Mouse (Mus musculus): ENCODE measurements around the gene Adh5. TPM values are rescaled to one million over a fixed set of nuclear protein-coding genes. Genes with fewer than 3 reads are reported as not detected.
"Not testable (repeated sequence)": the region's sequence is repeated elsewhere in the genome, so short reads cannot be mapped to it uniquely, and the experiment has no call there.

Adh5 gene
- total RNA-seq, 2 experiments from 2014 or later, result 65.5 to 69.2 TPM

GRCm38 (mm10) chr3:138454234-138454633, 11.3 kb downstream of the Adh5 start:
- DNase-seq, result no peak
- intact Hi-C loops (cut with DNase I; ENCODE audit: low total_unique reads), result no loop called here

DNA sequence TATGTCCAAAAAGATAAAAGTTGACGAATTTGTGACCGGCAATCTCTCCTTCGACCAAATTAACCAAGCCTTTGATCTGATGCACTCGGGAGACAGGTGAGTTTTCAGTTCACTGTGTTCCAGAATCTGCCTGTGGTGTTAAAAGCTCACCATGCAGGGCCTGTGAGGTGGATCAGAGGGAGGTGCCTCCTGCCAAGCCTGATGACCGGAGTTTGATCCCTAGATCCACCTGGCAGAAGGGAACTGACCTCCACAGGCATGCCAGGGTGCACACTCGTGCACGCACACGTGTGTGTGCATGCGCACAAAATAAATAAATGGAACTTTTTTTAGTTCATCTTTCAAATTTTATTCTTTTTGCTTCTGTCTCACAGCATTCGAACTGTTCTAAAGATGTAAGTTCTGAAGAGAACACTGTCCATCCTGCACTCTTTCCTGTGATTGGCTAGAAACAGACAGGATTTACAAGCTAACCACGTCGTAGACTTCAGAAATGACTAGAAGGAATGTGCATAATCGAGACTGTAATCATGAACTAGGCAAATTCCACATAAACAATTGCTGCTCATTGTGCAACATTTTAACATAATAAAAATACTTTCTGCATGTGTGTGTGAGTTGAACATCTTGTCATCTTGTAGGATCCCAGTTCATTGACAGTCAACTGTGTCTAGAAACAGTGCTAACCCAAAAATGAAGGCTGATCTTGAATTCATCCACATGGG, 12.0 kb downstream of the Adh5 start:
- no peak for DNase-seq
- intact Hi-C loops (cut with DNase I; ENCODE audit: low total_unique reads), result no loop called here

DNA sequence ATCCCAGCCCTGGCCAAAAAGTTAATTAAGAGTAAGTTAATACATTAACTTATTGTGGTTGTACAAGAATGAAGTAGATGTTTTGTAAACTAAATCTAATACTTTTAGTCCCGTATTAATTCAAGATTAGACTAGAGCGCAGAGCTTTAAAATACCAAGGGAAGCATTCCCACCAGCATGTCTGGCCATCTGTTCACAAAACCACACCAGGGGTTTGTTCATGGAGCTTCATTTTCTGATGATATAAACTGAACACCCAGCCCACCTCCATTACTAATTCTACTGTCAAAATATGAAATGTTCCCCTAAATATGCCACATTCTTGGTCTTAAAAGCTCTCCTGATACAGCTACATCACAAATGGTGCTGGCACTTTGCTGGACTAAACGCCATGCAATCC, 15.5 kb downstream of the Adh5 start:
- intact Hi-C loops (cut with DNase I; ENCODE audit: low total_unique reads), result no loop called here
- DNase-seq, result no peak

- intact Hi-C loops (cut with DNase I; ENCODE audit: low total_unique reads), result no loop called here
- DNase-seq, result peak; percentile 14
Observed at GRCm38 (mm10) chr3:138460260-138460659, 17.4 kb downstream of the Adh5 start.

DNA sequence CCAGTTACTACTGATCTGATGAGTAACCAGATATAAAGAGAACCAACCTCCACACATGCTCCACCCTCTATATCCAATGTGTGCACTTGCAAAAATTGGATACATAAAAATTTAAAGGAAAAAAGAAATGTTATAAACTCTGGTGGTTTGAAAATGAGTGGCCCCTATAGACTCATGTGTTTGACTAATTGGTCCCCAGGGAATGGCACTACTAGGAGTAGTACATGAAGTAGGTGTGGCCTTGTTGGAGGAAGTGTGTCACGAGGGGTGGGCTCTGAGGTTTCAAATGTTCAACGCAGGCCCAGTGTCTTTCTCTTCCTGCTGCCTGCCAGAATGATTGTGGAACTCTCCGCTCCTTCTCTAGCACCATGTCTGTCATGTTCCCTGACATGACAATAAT, 18.9 kb downstream of the Adh5 start:
- intact Hi-C loops (cut with DNase I; ENCODE audit: low total_unique reads), result no loop called here
- no peak for DNase-seq

DNA sequence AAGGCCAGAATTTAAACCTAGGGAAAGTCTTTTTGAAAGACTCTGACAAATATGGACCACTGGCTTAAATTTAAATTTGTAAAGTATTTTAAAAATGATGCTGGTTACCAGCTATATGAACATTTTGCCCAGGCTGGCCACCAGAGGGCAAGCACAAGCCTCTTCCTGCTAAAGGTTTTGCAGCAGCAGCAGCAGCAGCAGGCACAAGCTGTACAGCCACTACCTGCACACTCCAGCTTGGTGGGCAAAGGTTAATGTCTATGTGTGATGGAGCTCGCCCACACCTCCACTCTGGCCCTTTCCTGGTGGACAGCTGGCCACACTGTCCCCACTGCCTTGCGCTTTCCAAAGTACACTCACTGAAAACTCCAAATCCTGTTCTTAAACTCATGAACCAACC, 20.2 kb downstream of the Adh5 start:
- no peak for DNase-seq
- intact Hi-C loops (cut with DNase I; ENCODE audit: low total_unique reads), result no loop called here

- no peak for DNase-seq
- intact Hi-C loops (cut with DNase I; ENCODE audit: low total_unique reads), result no loop called here
Observed at GRCm38 (mm10) chr3:138463807-138464206, 20.9 kb downstream of the Adh5 start.

- DNase-seq, result no peak
- intact Hi-C loops (cut with DNase I; ENCODE audit: low total_unique reads), result no loop called here
Observed at GRCm38 (mm10) chr3:138464573-138465147, 21.8 kb downstream of the Adh5 start.

- DNase-seq; intact Hi-C loops (cut with DNase I; ENCODE audit: low total_unique reads): not testable (repeated sequence)
Observed at GRCm38 (mm10) chr3:138466656-138467055, 23.8 kb downstream of the Adh5 start.

DNA sequence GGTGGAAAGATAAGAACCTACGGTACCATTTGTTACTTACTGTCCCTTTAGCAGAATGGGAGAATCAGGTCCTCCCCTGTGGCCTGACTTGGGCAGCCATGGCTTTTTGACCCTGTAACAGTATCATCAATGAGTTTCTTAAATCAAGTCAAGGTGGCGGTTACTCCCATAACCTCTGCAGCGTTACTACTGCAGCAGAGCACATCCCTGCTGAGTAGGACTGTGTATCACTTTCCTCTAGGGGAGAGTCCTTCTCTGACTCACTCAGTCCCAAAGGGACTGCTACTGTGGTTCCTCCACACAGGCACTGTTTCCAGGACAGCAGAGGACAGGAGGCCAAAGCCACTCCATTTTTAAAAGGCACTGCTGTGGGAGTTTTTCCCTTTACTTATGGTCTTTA, 28.2 kb downstream of the Adh5 start:
- intact Hi-C loops (cut with DNase I; ENCODE audit: low total_unique reads), result no loop called here
- DNase-seq, result no peak

DNA sequence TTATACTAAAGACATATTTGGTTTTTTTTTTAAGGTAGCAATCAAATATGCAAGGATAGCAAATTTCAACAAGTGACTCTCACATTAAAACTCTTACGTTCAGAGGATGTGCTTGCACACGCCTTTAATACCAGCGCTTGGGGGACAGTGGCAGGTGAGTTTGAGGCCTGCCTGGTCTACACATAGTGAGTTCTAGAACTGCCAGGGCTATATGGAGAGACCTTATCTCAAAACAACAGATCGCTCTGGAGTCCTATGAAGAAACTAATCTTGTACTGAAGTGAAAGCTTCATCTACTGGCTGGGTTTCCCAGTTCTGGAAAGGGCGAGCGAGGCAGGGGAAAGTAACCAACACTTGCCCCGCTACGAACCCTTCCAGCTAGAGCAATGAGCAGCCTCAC, 36.6 kb downstream of the Adh5 start:
- DNase-seq, result no peak
- intact Hi-C loops (cut with DNase I; ENCODE audit: low total_unique reads), result no loop called here

DNA sequence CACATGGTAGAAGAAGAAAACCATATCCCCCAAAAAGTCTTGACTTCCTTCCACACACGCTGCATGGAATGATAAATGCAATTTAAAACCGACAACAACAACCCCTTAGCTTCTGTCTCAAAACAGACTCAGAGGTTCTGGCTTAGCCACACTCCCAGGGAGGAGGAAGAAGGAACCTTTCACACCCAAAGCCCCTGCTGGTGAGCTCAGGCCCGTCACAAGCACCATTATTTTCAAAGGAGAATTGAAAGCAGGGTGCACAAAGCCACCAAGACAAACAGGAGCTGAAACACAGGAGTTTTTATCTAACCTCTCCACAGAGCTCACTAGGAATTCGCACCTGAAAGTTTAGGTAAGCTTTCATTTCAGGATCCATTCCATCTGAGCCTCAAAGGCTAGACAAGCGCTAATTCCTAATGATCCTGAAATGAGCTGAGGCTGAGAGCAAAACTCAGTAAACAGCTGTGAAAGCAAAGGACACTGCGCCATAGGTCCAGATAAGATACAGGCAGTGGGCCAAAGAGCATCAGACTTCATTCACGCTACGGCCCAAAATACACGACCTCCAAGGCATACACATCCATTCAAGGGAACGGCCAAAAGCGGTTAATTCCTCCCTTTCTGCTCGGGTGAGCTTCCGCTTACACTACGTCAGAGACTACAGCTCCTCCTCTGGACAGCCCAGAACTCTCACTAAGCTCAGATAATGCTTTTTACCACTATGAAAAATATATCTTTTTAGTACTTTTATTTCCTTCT, 38.8 kb downstream of the Adh5 start:
- DNase-seq, result no peak
- intact Hi-C loops (cut with DNase I; ENCODE audit: low total_unique reads), result no loop called here

GRCm38 (mm10) chr3:138483240-138483639, 40.3 kb downstream of the Adh5 start:
- DNase-seq, result no peak
- intact Hi-C loops (cut with DNase I; ENCODE audit: low total_unique reads), result no loop called here

GRCm38 (mm10) chr3:138488584-138489326, 45.9 kb downstream of the Adh5 start:
- intact Hi-C loops (cut with DNase I; ENCODE audit: low total_unique reads), result no loop called here
- peak; percentile 48 for DNase-seq

GRCm38 (mm10) chr3:138489327-138490033, 46.6 kb downstream of the Adh5 start, which contains the start of gene Metap1:
TSS of gene Metap1 (minus strand) at chr3:138489515.
- peak; percentile 98 for DNase-seq

GRCm38 (mm10) chr3:138490034-138490337, 47.1 kb downstream of the Adh5 start:
- intact Hi-C loops (cut with DNase I; ENCODE audit: low total_unique reads), result no loop called here
- no peak for DNase-seq

More at GRCm38 (mm10) chr3:138489327-138490033, 46.6 kb downstream of the Adh5 start, which contains the start of gene Metap1:
- intact Hi-C loops (cut with DNase I; ENCODE audit: low total_unique reads), result no loop called here

- intact Hi-C loops (cut with DNase I; ENCODE audit: low total_unique reads), result no loop called here
- no peak for DNase-seq
Observed at GRCm38 (mm10) chr3:138493668-138494067, 50.8 kb downstream of the Adh5 start.

GRCm38 (mm10) chr3:138494565-138494964, 51.7 kb downstream of the Adh5 start:
- intact Hi-C loops (cut with DNase I; ENCODE audit: low total_unique reads), result no loop called here

More at GRCm38 (mm10) chr3:138494565-138494964, 51.7 kb downstream of the Adh5 start:
- DNase-seq, result no peak

Measured in gastrocnemius, postnatal 14 days (tissue).